Mouse (Mus musculus) MEL (cell line): ENCODE results near the gene Grsf1. TPM values are rescaled to one million over a fixed set of nuclear protein-coding genes. Genes with fewer than 3 reads are reported as not detected.

Source experiments
- DNase-seq: peaks from one replicate; pipeline ENCODE4 v3.0.0; 2011; ENCODE audit warnings: low read depth, low spot score
- H3K27ac ChIP-seq: 2 replicates; pipeline ENCODE4 v1.5.1; 2012; ENCODE audit warnings: low read depth, mild to moderate bottlenecking, control low read depth, low read length, moderate library complexity; ENCODE audit not compliant: control insufficient read depth
- H3K27me3 ChIP-seq, 2 experiments: fragments of 150-350 bp in 1 of 2; sonication (generic) in 1 of 2; 2 replicates each; pipeline ENCODE4 v1.6.1; 2012; ENCODE audit warnings: low read length in 2 of 2, mild to moderate bottlenecking in 2 of 2, improper control_type of control experiment in 1 of 2, moderate library complexity in 1 of 2; ENCODE audit not compliant: insufficient read depth in 2 of 2, control insufficient read depth in 1 of 2
- H3K36me3 ChIP-seq, 2 experiments: 2 replicates each; pipeline ENCODE4 v1.6.1; 2012 to 2014; ENCODE audit warnings: low read length in 2 of 2, improper control_type of control experiment in 1 of 2, inconsistent platforms in 1 of 2, mild to moderate bottlenecking in 1 of 2; ENCODE audit not compliant: insufficient read depth in 2 of 2, control insufficient read depth in 1 of 2
- H3K4me1 ChIP-seq, 2 experiments: fragments of 150-350 bp in 1 of 2; sonication (generic) in 1 of 2; 2 replicates each; pipeline ENCODE4 v1.6.1; 2012; ENCODE audit warnings: low read length in 2 of 2, improper control_type of control experiment in 1 of 2, mild to moderate bottlenecking in 1 of 2; ENCODE audit not compliant: insufficient read depth in 2 of 2, control insufficient read depth in 1 of 2
- H3K4me3 ChIP-seq, 2 experiments: fragments of 150-350 bp in 1 of 2; sonication (generic) in 1 of 2; 2 replicates each; pipeline ENCODE4 v1.5.1; 2012; ENCODE audit warnings: low read depth in 2 of 2, low read length in 2 of 2, mild to moderate bottlenecking in 2 of 2, moderate library complexity in 2 of 2, control low read depth in 1 of 2, improper control_type of control experiment in 1 of 2; ENCODE audit not compliant: control insufficient read depth in 1 of 2, insufficient read depth in 1 of 2
- H3K79me2 ChIP-seq: 2 replicates; pipeline ENCODE4 v1.6.1; 2012; ENCODE audit warnings: mild to moderate bottlenecking, low read length, moderate library complexity; ENCODE audit not compliant: control insufficient read depth, poor library complexity, insufficient read depth
- H3K9ac ChIP-seq: 2 replicates; pipeline ENCODE4 v1.6.1; 2012; ENCODE audit warnings: low read depth, mild to moderate bottlenecking, control low read depth, low read length, moderate library complexity; ENCODE audit not compliant: control insufficient read depth, poor library complexity, severe bottlenecking
- H3K9me3 ChIP-seq: fragments of 150-350 bp; sonication (generic); replicated peaks from 2 replicates; pipeline ENCODE4 v1.6.1; 2012; ENCODE audit warnings: mild to moderate bottlenecking, low read length, improper control_type of control experiment, moderate library complexity; ENCODE audit not compliant: insufficient read depth
- CHD1 ChIP-seq: IDR thresholded peaks from 2 replicates; pipeline ENCODE4 v1.6.1; 2012; ENCODE audit warnings: low read depth, mild to moderate bottlenecking, inconsistent platforms, low read length, improper control_type of control experiment
- CHD2 ChIP-seq: IDR thresholded peaks from 2 replicates; pipeline ENCODE4 v1.6.1; 2011; ENCODE audit warnings: low read length, improper control_type of control experiment
- CTCF ChIP-seq, 3 experiments: IDR thresholded peaks in 2 of 3; conservative IDR thresholded peaks in 1 of 3; 2 replicates each; pipeline ENCODE4 v1.5.1; 2011 to 2012; ENCODE audit warnings: low read length in 3 of 3, low read depth in 2 of 3, mild to moderate bottlenecking in 2 of 3, improper control_type of control experiment in 1 of 3, inconsistent platforms in 1 of 3, mixed read lengths in 1 of 3, moderate library complexity in 1 of 3; ENCODE audit not compliant: control insufficient read depth in 1 of 3, insufficient read depth in 1 of 3, poor library complexity in 1 of 3, severe bottlenecking in 1 of 3
- ELF1 ChIP-seq: IDR thresholded peaks from 2 replicates; pipeline ENCODE4 v1.6.1; 2014; ENCODE audit warnings: low read depth, mild to moderate bottlenecking, inconsistent platforms, low read length, improper control_type of control experiment, moderate library complexity
- EP300 ChIP-seq, 2 experiments: IDR thresholded peaks; 2 replicates each; pipeline ENCODE4 v1.6.1; 2011; ENCODE audit warnings: improper control_type of control experiment in 2 of 2, low read length in 2 of 2, low read depth in 1 of 2, mild to moderate bottlenecking in 1 of 2
- GABPA ChIP-seq: IDR thresholded peaks from 2 replicates; pipeline ENCODE4 v1.6.1; 2012; ENCODE audit warnings: low read depth, mild to moderate bottlenecking, inconsistent platforms, low read length, improper control_type of control experiment, moderate library complexity
- MAFK ChIP-seq: IDR thresholded peaks from 2 replicates; pipeline ENCODE4 v1.6.1; 2011; ENCODE audit warnings: low read depth, mild to moderate bottlenecking, low read length, improper control_type of control experiment, borderline replicate concordance
- MAZ ChIP-seq: IDR thresholded peaks from 2 replicates; pipeline ENCODE4 v1.6.1; 2012; ENCODE audit warnings: low read depth, mild to moderate bottlenecking, inconsistent platforms, low read length, improper control_type of control experiment
- MEF2A ChIP-seq: IDR thresholded peaks from 2 replicates; pipeline ENCODE4 v1.6.1; 2014; ENCODE audit warnings: low read depth, mild to moderate bottlenecking, inconsistent platforms, low read length, improper control_type of control experiment; ENCODE audit not compliant: poor library complexity, insufficient replicate concordance, severe bottlenecking; ENCODE audit errors: extremely low read depth
- POLR2AphosphoS5 ChIP-seq: IDR thresholded peaks from 2 replicates; pipeline ENCODE4 v1.6.1; 2012; ENCODE audit warnings: low read depth, borderline replicate concordance, mild to moderate bottlenecking, inconsistent platforms, low read length, moderate library complexity, mixed read lengths
- RAD21 ChIP-seq: IDR thresholded peaks from 2 replicates; pipeline ENCODE4 v1.6.1; 2011; ENCODE audit warnings: mild to moderate bottlenecking, low read depth, low read length, improper control_type of control experiment
- RCOR1 ChIP-seq: IDR thresholded peaks from 2 replicates; pipeline ENCODE4 v1.6.1; 2012; ENCODE audit warnings: low read depth, mild to moderate bottlenecking, inconsistent platforms, low read length, improper control_type of control experiment
- SIN3A ChIP-seq: IDR thresholded peaks from 2 replicates; pipeline ENCODE4 v1.6.1; 2012; ENCODE audit warnings: low read length, improper control_type of control experiment, inconsistent platforms
- SMC3 ChIP-seq: IDR thresholded peaks from 2 replicates; pipeline ENCODE4 v1.6.1; 2011; ENCODE audit warnings: low read depth, low read length, improper control_type of control experiment
- TBP ChIP-seq: IDR thresholded peaks from 2 replicates; pipeline ENCODE4 v1.8.0; 2011; ENCODE audit warnings: low read depth, low read length, improper control_type of control experiment
- UBTF ChIP-seq: IDR thresholded peaks from 2 replicates; pipeline ENCODE4 v1.6.1; 2012; ENCODE audit warnings: low read depth, mild to moderate bottlenecking, inconsistent platforms, low read length, improper control_type of control experiment, moderate library complexity, borderline replicate concordance; ENCODE audit not compliant: insufficient read depth
- ZKSCAN1 ChIP-seq: IDR thresholded peaks from 2 replicates; pipeline ENCODE4 v1.6.1; 2012; ENCODE audit warnings: low read depth, mild to moderate bottlenecking, inconsistent platforms, low read length, improper control_type of control experiment, moderate library complexity
- polyA plus RNA-seq, 2 experiments: library from polyadenylated mRNA; stranded (reverse) in 1 of 2; unstranded in 1 of 2; fragments of >175 nt in 1 of 2; fragments of >200 nt in 1 of 2; gene quantifications; 2 replicates each; pipeline versions ENCODE4 v1.2.1 to v1.2.4; 2012; ENCODE audit warnings: low replicate concordance in 2 of 2, low read depth in 1 of 2; ENCODE audit not compliant: insufficient read length in 2 of 2, insufficient read depth in 1 of 2, missing spikeins in 1 of 2
- total RNA-seq: library from RNA; depleted of rRNA; stranded (reverse); fragments of 300-350 nt; gene quantifications from 2 replicates; pipeline ENCODE4 v1.2.3, GENCODE M21; 2012

Grsf1 gene
- total and polyA plus RNA-seq, 3 experiments: 49.4 to 62.8 TPM; not detected in 1

DNA sequence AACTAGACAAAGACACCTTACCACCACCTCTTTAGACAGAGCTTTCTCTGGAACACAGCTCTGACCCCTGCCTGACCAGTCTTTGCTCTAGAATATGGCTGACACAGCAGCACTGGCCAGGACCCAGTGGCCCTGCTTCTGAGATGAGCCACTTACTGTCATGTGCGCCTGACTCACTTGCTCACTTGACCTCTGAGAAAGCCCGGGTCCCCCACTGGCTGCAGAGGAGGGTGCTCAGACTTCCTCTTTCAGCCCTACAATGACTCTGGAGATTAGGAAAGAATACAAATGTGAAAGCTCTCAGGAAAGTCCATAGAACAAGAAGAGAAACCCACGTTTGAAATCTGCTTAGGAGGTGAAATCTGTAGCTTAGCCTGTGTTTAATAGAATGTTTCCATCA lies 45.1 kb downstream of the Grsf1 start:
- Histone ChIP-seq H3K79me2 (no peaks in the 10 kb centered on the region), H3K4me3 (no peak overlapping the region), H3K4me1 (peaks cover 3 to 14% of the 10 kb centered on the region in 2 experiments), H3K36me3 (peaks cover 0 to 18% of the 10 kb centered on the region in 2 experiments; a peak in 2 of 4 replicates), H3K9me3 (no peaks in the 10 kb centered on the region), H3K27me3 (no peaks in the 10 kb centered on the region), H3K27ac (peak overlapping the region; percentile 67), H3K9ac (0 out of 2 replicates have a peak overlapping the region, but pooled peaks have one; percentile 38)
- DNase-seq: peak; percentile 59
- TF ChIP-seq POLR2AphosphoS5: no peak
- TF ChIP-seq TBP: peak; percentile 52; the same call in 1 of the 2 replicates

GRCm38 (mm10) chr5:88629987-88630386 lies 46.0 kb downstream of the Grsf1 start:
- H3K27me3 ChIP-seq: no peaks in the 10 kb centered on the region
- H3K9me3 ChIP-seq: no peaks in the 10 kb centered on the region
- no peak overlapping the region for H3K4me3 ChIP-seq
- H3K4me1 ChIP-seq: peaks cover 3 to 14% of the 10 kb centered on the region in 2 experiments
- peaks cover 0 to 18% of the 10 kb centered on the region in 2 experiments; a peak in 2 of 4 replicates for H3K36me3 ChIP-seq
- no peak for TF ChIP-seq ELF1
- TF ChIP-seq CTCF (IDR thresholded peaks at IDR 0.05 in 2 of 3, conservative IDR thresholded peaks at IDR 0.05 in 1 of 3; ENCODE audit: control insufficient read depth in 1 of 3, insufficient read depth in 1 of 3, low read depth in 2 of 3, low read length in 3 of 3, poor library complexity in 1 of 3, severe bottlenecking in 1 of 3): no peak
- TF ChIP-seq RAD21: no peak
- TF ChIP-seq RCOR1: no peak
- TF ChIP-seq POLR2AphosphoS5: no peak
- no peak for TF ChIP-seq MEF2A
- TF ChIP-seq GABPA: no peak
- TF ChIP-seq EP300 (IDR thresholded peaks at IDR 0.05; ENCODE audit: low read depth in 1 of 2, low read length in 2 of 2): no peak
- TF ChIP-seq CHD1: no peak
- TF ChIP-seq ZKSCAN1: no peak
- no peak for TF ChIP-seq SIN3A
- TF ChIP-seq SMC3: no peak
- TF ChIP-seq MAFK: no peak
- TF ChIP-seq UBTF: no peak
- no peak for TF ChIP-seq CHD2
- TF ChIP-seq MAZ: no peak
- DNase-seq: no peak
- H3K9ac ChIP-seq: no peak overlapping the region
- H3K79me2 ChIP-seq: no peaks in the 10 kb centered on the region
- no peak overlapping the region for H3K27ac ChIP-seq
